Mouse (Mus musculus): ENCODE measurements around the gene Oprm1.

The Oprm1 gene

DNA sequence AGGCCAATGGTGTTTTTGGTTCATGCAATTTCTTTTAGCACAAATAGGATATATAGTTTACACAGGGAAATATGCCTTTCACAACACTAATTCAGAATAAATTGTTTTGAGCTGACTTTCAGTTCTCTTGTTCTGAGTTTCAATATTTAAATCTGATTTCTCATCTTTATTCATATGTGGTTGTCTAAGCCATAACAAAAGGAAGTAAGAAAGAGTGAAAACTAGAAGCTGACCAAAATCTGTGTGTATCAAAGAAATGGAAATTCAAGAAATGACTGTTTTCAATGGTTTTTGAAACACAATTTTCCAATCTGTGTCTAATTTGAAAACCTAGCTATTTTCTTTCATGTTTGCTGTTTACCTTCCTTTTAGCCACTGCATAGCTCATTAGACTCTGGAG is 282.7 kb downstream of the Oprm1 start:
- no peak for DNase-seq (ENCODE audit: low spot score in 2 of 2)

DNA sequence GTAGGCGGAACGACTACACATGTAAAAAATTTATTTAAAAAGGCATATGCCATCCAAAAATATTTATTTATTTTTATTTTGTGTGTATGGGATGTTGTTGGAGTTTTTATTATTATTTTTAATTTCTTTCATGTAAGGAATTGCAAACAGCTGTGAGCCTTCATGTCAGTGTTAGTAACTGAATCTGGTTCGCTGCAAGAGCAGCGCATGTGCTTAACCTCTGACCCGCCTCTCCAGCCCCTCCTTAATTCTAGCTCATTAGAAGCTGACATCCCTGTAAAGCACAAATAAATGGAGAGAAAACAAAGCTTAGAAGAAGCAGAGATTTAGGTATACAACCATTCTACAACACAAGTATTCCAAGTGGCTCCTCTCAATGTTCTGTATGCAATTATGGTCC is 285.6 kb downstream of the Oprm1 start:
- no peak for DNase-seq (ENCODE audit: low spot score in 2 of 2)

DNA sequence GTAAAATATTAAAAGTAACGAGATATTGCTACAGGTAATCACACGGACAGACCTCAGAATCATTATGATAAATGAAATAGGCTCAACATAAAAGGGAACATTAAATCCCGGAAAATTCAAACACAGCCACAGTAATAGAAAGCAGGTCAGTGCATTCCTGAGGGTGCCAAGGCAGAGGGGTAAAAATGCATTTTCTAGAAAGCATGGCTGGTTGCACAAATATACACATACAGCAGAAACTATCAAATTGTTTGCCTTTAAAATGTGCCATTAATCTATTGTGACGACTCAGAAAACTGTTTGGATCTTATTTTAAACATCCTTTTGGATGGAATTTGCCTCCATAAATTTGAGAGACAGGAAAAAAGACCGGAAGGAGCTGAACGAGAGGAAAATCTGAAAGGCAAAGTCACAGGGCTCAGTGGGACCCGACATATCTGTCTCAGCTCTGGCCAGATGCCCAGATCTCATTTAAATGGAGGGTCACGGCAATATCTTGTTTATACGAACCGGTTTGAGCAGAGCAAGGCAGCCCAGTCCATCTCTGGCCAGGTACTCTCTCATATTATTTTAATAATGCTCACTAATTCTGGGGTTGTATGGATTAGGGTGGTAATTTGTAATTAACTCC is 289.1 kb downstream of the Oprm1 start:
- DNase-seq (ENCODE audit: low spot score in 2 of 2), result no peak

DNA sequence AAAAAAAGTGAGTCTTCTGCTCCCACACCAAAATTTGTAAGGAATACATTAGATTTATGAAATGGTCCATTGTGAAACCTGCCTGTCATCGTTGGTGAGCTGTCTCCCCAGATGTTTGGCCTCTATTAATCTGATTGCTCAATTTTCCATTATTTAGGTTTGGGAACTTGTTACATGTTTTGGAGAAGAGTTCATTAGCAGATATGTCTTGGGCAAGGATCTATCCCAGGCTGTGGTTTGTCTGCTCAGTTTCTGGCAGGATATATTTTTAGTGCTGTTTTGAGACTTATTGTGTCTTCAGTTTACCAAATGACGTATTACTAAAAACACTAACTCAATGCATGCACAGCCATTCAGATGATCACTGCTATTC is 289.6 kb downstream of the Oprm1 start:
- DNase-seq (ENCODE audit: low spot score in 2 of 2), result no peak

DNA sequence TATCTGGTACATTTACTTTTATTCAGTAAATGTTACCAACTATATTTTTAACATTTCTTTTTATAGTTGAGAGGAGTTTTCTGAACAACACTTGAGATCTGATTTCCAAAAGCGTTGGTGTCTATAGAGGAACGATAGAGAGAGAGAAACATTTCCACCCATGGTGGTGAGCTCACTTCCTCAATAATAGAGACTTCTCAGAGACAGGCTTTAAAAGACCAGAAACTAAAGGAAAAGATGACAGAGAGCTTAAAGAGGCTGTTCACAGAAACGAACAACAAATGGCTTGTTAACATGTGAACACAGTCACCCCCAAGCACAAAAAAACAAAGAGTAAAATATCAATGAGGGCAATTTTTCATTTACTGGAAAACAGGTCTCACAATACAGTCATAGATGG is 291.6 kb downstream of the Oprm1 start:
- no peak for DNase-seq (ENCODE audit: low spot score in 2 of 2)

DNA sequence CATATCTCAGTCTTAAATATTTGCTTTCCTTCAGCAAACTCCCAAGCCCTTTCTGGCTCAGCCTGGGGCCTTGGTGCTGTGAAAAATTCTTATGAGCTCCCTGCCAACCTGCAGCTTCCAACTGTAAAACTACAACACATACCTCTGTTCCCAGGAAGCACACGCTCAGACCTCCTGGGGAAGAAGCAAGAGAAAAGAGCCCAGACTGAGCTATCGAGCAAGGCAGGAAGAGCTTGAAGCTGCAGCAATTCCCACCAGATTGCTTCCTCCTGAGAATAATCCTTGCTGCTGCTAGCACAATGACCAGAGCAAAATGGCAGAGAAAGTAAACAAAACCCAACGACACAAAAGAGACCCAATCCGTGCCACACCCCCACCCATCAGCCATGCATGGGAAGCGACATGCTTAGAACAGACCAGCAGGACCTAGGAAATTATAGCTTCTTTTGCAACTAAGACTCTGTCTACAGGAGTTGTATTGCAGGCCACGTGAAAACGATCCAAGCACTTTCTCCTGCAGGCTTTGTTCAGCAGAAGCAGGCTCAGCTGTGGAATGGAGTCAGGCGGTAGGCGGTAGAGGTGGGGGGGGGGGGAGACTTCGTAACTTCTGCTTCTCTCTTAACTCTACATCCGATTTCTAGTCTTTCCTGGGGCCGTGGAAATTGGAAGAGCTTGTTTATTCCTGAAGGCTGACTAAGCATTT is 294.2 kb downstream of the Oprm1 start, which contains the start of gene Ipcef1:
TSS of gene Ipcef1 (minus strand) at position 164 of the 703 bp plus-strand sequence.
- DNase-seq (ENCODE audit: low spot score in 2 of 2), result no peak

DNA sequence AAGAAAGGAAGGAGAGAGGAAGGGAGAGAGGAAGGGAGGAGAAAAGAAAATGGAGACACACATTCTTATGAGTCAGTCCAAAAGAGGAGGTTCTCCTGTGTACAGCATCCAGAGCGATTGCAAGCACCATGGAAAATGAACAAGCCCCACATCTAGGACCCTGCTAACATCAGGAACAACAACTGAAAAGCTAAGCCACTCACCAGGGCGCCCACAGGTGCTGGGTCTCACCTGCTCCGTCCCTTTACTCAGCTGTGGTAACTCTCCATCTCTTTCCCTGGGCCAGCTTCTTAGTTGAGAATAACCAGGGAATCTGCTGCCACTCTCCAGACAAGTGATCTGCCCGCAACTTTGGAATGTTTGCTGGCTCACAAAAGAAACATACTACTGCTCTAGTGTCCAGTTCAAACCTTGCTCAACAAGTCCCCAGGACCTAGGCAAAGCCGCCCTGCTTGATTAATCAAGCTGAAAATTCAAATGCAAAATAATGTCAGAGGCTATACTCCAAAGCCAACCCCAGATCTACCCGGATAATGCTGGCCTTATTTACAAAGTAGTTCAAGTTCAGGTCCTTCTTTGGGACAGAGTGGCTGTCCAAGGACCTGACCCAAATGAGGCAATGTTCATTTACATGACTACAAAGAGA is 296.4 kb downstream of the Oprm1 start:
- no peak for DNase-seq (ENCODE audit: low spot score in 2 of 2)

DNA sequence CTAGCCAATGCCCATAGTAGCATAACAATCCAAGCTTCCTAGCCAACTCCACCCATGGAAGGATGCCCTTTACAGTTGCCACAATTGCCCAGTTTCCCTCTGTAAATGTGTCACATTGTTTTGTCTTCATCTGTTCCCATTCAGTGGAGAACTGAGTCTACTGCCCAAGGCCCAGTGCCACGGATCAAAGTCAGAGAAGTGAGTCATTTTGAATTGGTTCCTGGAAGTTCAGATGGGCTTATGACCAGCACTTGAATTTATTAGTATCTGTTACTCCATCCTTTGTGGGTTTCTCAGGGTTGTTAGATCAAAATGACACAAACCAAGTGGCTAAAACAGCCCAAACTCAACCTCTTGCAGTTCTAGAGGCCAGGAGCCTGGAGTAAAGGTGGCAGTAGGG is 299.2 kb downstream of the Oprm1 start:
- no peak for DNase-seq (ENCODE audit: low spot score in 2 of 2)

DNA sequence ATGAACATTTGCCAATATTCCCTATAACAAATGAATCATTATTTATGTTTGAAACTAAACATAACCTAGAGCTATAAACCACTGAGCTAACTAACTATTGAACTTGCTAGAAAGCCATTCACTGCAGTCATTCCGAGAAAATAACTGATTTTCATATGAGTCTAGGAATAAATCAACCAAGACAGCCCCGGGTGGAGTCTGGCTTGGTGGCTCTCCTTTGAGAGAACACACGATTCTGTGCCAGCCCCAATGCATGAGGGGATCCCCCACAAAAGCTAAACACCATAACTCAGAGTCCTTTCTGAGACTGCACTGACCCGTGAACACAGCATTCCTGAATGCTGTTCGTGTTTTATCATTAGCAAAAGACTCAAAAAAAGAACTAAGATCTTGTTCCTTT is 302.0 kb downstream of the Oprm1 start:
- no peak for DNase-seq (ENCODE audit: low spot score in 2 of 2)

DNA sequence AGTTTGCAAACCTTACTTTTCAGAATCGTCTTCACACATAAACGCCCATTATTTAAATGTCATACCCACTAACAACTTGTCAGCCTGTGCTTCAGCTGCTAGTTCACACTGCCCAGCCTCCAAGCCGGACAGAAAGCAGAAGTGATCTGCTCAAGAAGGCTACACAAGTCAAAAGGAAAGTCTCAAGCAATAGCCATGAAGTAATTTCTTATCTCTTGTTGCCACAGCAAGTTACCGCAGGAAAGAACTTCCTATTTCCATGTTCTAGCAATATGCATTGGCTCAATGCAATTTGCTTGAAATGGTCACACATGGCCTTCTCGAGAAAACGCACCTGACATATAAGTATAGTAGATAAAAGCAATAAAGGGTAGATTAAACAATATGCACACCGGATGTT is 304.7 kb downstream of the Oprm1 start:
- no peak for DNase-seq (ENCODE audit: low spot score in 2 of 2)

DNA sequence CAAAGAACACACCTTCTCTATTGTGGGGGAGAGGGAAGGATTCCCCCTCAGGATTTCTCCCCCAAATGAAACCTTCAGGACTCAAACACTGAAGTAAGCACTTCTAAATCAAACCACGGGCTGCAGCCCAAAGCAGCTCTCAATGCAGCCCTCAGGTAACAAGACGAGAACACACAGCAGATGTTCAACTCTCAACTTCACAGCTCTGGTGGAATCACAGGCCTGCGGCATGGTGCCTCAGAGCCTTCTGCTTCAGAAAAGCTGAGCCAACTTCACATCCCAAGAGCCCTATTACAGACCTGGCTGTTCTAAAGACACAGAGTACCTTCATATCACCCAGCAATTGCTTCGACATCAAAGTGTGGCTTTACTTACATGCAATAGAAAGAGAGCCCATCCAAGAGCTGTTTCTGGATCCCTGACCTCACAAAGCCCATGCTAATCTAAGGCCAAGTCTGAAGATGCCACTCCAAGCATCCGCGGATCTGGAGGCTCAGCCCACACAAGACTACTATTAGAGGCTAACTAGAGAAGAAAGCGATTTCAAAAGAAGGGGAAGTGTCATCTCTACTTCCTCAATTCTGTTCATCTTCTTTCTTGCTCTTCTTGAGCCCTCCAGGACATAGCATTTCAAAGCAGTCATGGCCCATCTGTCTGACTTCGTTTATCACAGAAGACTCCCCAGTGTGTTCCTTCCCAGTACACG is 305.6 kb downstream of the Oprm1 start:
- no peak for DNase-seq (ENCODE audit: low spot score in 2 of 2)

DNA sequence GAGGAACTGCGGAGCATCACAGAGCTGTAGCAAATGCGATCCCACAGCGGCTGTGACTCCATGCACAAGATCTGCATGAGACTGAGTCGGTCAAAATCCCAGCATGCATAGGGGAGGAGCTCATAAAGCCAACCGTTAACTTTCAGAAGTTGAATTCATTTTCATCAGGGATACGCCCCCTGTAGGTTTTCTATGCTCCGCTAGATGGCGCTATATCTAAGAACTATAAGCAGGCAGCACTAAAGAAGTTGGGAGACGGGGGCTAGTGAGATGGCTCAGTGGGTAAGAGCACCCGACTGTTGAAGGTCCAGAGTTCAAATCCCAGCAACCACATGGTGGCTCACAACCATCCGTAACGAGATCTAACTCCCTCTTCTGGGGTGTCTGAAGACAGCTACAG is 310.3 kb downstream of the Oprm1 start:
- DNase-seq (ENCODE audit: low spot score in 2 of 2), result peak; percentile 7 to 19

DNA sequence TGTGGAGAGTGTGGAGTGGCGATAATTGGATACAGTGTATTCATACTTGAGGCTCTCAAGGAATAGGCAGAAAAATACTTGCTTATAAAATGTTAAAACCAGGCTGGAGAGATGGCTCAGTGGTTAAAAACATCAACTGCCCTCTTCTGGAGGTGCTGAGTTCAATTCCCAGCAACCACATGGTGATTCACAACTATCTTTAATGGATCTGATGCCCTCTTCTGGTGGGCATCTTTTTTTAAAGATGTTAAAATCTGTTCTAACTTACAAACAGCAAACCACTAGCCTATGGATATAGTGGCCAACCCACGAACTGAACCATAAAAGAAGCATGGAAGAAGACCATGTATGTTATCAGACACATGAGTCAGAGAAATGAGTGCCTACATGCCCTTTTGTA is 310.8 kb downstream of the Oprm1 start:
- DNase-seq (ENCODE audit: low spot score in 2 of 2), result no peak

DNA sequence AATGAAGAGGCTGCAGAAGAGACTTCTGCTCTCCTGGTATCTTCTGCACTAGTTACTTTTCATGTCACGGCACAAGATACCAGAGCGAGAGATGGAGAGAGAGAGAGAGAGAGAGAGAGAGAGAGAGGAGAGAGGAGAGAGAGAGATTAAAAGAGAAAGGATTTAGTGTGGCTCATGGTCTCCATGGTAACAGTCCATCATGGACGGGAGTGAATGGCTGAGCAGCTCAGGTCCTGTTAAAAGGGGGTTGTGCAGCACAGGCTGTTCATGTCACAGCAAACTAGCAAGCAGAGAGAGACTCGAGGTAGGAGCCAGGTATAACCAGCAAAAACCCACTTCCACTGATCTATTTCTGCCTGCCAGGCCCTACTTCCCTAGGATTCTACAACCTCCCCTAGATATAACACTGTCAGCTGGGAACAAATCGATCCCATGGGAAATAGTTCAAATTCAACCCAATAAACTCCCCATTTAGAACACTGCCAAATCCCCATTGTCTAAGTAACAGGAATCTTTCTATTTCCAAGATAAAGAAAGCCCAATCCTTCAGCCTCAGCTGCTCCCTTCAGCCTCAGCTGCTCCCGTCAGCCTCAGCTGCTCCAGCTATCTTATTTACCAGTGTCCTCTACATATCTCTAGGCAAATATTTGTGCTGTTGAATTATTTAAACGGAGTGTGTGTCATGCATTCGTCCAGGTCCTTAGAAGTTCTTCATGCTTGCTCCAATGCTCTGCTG is 312.0 kb downstream of the Oprm1 start:
- DNase-seq (ENCODE audit: low spot score in 2 of 2), result no peak

DNA sequence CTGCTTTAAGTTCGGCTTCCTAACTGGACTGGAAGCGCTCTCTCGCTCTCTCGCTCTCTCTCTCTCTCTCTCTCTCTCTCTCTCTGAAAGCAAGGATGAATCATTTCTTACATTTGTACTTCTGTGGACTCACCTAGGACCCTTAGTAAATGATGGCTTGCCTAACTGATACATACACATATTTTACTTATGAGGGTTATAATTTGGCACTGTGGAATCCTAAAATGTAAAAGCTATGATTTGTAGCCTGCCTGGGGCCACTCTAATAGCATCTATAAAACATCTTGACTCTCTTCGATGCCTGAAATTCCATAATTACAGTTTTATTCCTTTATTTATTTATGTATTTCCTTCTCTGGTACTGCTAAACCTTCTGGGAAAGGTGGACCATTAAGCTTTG is 312.6 kb downstream of the Oprm1 start:
- DNase-seq (ENCODE audit: low spot score in 2 of 2), result no peak

DNA sequence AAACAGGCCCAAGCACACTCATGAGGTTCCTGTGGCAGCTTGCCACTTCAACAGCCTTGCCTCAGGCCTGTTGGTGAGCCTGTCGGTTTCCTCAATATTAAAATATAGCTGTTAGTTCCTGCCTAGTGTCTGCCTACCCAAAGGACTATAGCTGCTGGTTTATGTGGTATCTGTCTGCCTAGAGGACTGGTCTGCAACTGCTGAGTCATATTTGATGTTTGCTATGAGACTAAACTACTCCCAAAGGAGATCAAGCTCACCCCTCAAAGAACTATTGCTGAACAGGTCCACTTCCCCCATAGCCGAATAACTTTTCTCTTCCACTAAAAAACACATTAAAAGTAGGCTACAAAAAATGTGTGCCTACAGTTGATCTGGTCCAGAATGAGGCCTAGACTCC is 315.9 kb downstream of the Oprm1 start:
- DNase-seq (ENCODE audit: low spot score in 2 of 2), result no peak

DNA sequence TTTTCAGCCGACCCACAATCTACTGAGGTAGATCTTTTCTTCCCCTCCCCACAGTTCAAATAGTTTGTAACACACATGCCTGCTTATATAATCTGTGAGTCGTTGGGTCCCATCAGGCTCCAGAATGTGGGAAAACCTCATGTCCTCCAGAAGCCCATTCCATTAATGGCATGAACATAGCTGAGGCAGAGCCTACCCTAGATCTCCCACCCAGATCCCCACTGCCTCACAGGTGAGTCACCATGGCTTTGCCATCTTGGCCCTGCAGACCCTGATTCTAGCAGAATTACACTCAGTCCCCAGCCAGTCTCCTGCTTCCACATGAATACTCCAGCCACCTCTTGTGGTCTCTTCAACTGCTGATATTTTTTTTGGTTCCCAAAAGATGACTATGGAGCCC is 317.4 kb downstream of the Oprm1 start:
- DNase-seq (ENCODE audit: low spot score in 2 of 2), result no peak

DNA sequence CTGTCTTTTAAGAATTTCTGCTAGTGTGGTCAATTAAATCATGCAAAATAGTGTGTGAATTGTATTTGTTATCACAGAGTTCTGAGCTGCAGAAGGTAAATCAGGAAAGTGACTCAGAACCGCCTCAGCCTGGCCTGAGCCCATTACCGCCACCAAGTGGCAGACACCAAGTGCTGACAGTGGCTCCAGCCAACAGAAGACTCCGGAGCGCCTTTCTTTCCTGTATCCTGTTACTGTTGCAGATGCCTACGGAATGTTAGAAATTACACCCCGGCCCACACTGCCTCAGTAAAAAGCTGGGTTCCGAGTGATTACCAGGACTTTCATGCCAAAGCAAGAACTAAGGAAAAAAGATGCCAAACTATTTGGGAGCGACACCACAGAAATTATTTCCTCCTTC is 317.9 kb downstream of the Oprm1 start:
- DNase-seq (ENCODE audit: low spot score in 2 of 2), result peak; percentile 7 to 58

DNA sequence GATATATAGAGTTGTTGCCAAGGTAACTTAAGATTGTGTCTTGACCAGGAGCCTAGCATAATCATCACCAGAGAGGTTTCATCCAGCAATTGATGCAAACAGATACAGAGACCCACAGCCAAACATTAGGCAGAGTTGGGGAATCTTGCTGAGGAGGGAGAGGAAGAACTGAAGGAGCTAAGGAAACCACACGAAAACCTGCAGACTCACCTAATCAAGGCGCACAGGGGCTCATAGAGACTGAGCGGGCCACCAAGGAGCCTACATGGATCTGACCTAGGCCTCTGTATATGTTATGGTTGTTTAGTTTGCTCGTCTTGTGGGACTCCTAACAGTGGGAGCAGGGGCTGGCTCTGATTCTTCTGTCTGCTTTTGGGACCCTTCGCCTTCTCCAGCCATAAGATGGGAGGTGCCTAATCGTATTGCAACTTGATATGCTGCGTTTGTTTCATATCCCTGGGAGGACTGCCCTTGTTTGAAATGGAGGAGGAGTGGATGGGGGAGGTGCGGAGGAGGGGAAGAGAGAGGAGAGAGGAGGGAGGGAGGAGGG is 318.4 kb downstream of the Oprm1 start:
- no peak for DNase-seq (ENCODE audit: low spot score in 2 of 2)

DNA sequence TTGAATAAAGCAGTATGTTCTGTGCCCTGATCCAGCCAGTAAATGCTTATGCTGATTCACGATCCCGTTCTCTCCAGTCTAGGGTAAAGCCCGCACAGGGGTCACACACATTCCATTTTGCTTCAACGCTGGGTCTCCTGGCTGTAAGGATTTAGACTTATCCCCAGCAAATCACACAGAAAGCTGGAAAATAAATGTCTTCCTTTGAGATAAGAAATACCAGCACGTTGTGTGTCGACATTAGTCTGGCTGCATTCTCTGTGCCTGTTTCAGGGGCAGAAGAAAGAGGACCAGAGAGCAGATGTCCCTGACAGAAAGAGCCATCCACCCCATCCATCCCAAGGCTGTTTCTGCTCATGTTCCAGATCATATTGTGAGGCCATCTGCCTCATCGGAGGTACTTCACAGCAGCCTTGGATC is 319.1 kb downstream of the Oprm1 start:
- no peak for DNase-seq (ENCODE audit: low spot score in 2 of 2)

DNA sequence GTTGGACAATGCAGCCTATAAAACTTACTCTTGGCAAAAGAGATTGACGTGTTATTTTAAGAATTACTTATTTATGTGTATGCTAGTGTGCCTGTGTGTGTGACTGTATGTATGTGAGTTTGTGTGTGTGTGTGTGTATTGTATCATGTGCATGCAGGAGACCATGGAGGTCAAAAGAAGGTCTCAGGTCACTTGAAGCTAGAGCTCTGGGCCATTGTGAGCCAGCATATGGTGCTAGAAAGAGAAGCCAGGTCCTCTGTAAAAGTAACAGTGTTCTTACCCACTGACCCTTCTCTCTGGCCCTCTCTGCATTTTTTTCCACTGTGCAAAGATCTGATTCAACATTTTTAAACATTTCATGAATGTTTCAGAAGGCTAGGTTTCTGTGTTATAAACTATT is 319.7 kb downstream of the Oprm1 start:
- no peak for DNase-seq (ENCODE audit: low spot score in 2 of 2)
